Mouse (Mus musculus) liver, adult 2 months (tissue): Measurements from ENCODE around the gene Wbp1l.

Experiments used
- CTCF ChIP-seq: fragments of 200-500 bp; IDR thresholded peaks from 2 replicates; pipeline ENCODE4 v1.5.1; 2011; ENCODE audit warnings: low read depth, low read length, control low read depth
- POLR2A ChIP-seq: fragments of 200-500 bp; IDR thresholded peaks from 2 replicates; pipeline ENCODE4 v1.6.1; 2011; ENCODE audit warnings: low read length, control low read depth; ENCODE audit not compliant: insufficient read depth; ENCODE audit errors: extremely low read depth

GRCm38 (mm10) chr19:46679720-46680383 lies 81.0 kb downstream of the Wbp1l start:
- TF ChIP-seq CTCF (no peak), POLR2A (no peak)
